Mouse (Mus musculus): Measurements from ENCODE around the gene Ppme1. TPM values are rescaled to one million over a fixed set of nuclear protein-coding genes. Genes with fewer than 3 reads are reported as not detected.

Ppme1 gene
- total RNA-seq (2023), result 10 to 100 TPM; 26.9 to 30.9 TPM

GRCm38 (mm10) chr7:100371495-100372451, at the start of gene Ppme1, which contains the start of gene C2cd3:
Gene Ppme1, minus strand, starts transcription at chr7:100372307.
Gene C2cd3, plus strand, starts transcription at chr7:100372233.

DNA sequence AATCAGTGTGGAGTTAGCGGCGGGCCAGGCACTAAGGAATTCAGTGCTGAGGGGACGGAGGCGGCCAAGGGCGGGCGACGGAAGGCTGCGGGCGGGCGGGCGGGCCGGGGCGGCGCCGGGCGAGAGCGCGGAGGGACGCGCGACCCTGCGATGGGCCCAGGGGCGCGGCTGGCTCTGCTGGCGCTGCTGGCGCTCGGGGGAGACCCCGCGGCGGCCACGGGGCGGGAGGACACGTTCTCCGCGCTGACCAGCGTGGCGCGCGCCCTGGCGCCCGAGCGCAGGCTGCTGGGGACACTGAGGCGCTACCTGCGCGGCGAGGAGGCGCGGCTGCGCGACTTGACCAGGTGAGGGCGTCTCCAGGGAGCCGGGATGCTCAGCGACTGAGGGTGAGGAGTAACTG, 86.7 kb downstream of the Ppme1 start, which contains the start of gene P4ha3:
TSS of gene P4ha3 (plus strand) at position 138 of the 400 bp plus-strand sequence.

Other genes starting within 250 kb of the Ppme1 start
- gene Lipt2, start 213.0 kb downstream of the Ppme1 start, total RNA-seq (2023), result 1 to 10 TPM; 2.2 to 4.0 TPM
- 10 to 100 TPM; 73.2 to 87.7 TPM for gene Kcne3, start 195.8 kb downstream of the Ppme1 start, total RNA-seq (2023)
- 10 to 100 TPM; 11.4 to 13.1 TPM for gene Pgm2l1, start 144.9 kb downstream of the Ppme1 start, total RNA-seq (2023)
- not detected for gene P4ha3, start 86.8 kb downstream of the Ppme1 start, total RNA-seq (2023)
- gene C2cd3, start 74 bp downstream of the Ppme1 start, total RNA-seq (2023), result 10 to 100 TPM; 28.7 to 42.0 TPM
- 1 to 10 TPM; 1.6 to 1.7 TPM for gene Ucp3, start 100.7 kb upstream of the Ppme1 start, total RNA-seq (2023)
- 1,000 to 10,000 TPM; 2,063 to 2,242 TPM for gene Ucp2, start 121.0 kb upstream of the Ppme1 start, total RNA-seq (2023)
- 1 to 10 TPM; 4.0 to 7.6 TPM for gene Dnajb13, start 142.7 kb upstream of the Ppme1 start, total RNA-seq (2023)
- 10 to 100 TPM; 16.7 to 16.8 TPM for gene Coa4, start 164.8 kb upstream of the Ppme1 start, total RNA-seq (2023)
- gene Rab6a, start 235.1 kb upstream of the Ppme1 start, total RNA-seq (2023), result 10 to 100 TPM; 47.9 to 58.9 TPM
- gene Mrpl48, start 236.0 kb upstream of the Ppme1 start, total RNA-seq (2023), result 10 to 100 TPM; 27.4 to 31.5 TPM